Mouse (Mus musculus): ENCODE data around the gene Btbd35f29. TPM values are rescaled to one million over a fixed set of nuclear protein-coding genes. Genes with fewer than 3 reads are reported as not detected.
"Not testable (repeated sequence)": the region's sequence is repeated elsewhere in the genome, so short reads cannot be mapped to it uniquely, and the experiment has no call there.

Btbd35f29 gene
- polyA plus RNA-seq (2016; fragmentation: Nextera tagmentation; extraction: Ambion mirVana), result not detected in 2 replicates

GRCm38 (mm10) chrX:31117374-31117773 is at the start of gene Btbd35f29:
Btbd35f29 (plus strand) TSS chrX:31117674.
- H3K27ac ChIP-seq; H3K27me3 ChIP-seq (ENCODE audit: poor library complexity, severe bottlenecking); H3K9me3 ChIP-seq; DNase-seq (ENCODE audit: extremely low spot score, low spot score); H3K4me1 ChIP-seq; H3K4me3 ChIP-seq; H3K36me3 ChIP-seq (replicated peaks): not testable (repeated sequence)
- no CpG with 5 or more reads among the region's 4 CpGs for WGBS

DNA sequence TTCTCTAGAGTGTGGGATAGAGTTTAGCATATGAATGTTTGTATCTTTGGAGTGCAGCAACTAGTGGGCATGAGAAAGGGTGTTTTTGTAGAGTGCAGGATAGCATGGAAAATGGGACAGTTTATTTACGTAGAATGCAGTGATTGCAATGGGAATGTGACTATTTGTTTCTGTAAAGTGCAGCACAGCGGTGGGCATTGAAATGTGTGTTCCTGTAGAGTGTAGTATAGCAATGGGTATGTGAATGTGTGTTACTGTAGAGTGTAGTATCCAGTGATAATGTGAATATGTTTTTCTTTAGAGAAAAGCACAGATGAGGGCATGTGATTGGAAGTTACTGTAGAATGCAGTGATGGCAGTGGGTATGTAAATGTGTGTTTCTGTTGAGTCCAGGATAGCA is 23.9 kb downstream of the Btbd35f29 start:
- WGBS, result 81% methylated on average over 2 of the region's 2 CpGs
- not testable (repeated sequence) for H3K4me1 ChIP-seq; H3K36me3 ChIP-seq (replicated peaks); H3K27ac ChIP-seq; H3K27me3 ChIP-seq (ENCODE audit: poor library complexity, severe bottlenecking); H3K4me3 ChIP-seq; DNase-seq (ENCODE audit: extremely low spot score, low spot score)
- H3K9me3 ChIP-seq, result peaks cover 40% of the 10 kb centered on the region

- not testable (repeated sequence) for H3K36me3 ChIP-seq (replicated peaks); H3K4me1 ChIP-seq; H3K27me3 ChIP-seq (ENCODE audit: poor library complexity, severe bottlenecking); DNase-seq (ENCODE audit: extremely low spot score, low spot score); H3K27ac ChIP-seq; H3K4me3 ChIP-seq
- H3K9me3 ChIP-seq, result peaks cover 46% of the 10 kb centered on the region
These were observed 27.7 kb downstream of the Btbd35f29 start for GRCm38 (mm10) chrX:31145144-31145543.

GRCm38 (mm10) chrX:31145835-31146234 is 28.4 kb downstream of the Btbd35f29 start:
- DNase-seq (ENCODE audit: extremely low spot score, low spot score), result not testable (repeated sequence)
- 85% methylated on average over 1 of the region's 1 CpGs for WGBS

GRCm38 (mm10) chrX:31158534-31159085 is 41.1 kb downstream of the Btbd35f29 start:
- not testable (repeated sequence) for H3K36me3 ChIP-seq (replicated peaks); H3K4me1 ChIP-seq; DNase-seq (ENCODE audit: extremely low spot score, low spot score); H3K27me3 ChIP-seq (ENCODE audit: poor library complexity, severe bottlenecking); H3K27ac ChIP-seq; H3K4me3 ChIP-seq
- peaks cover 45% of the 10 kb centered on the region for H3K9me3 ChIP-seq
- WGBS, result 88% methylated on average over 2 of the region's 2 CpGs

More at GRCm38 (mm10) chrX:31145835-31146234, 28.4 kb downstream of the Btbd35f29 start:
- peaks cover 45% of the 10 kb centered on the region for H3K9me3 ChIP-seq
- H3K36me3 ChIP-seq (replicated peaks); H3K27ac ChIP-seq; H3K4me1 ChIP-seq; H3K4me3 ChIP-seq; H3K27me3 ChIP-seq (ENCODE audit: poor library complexity, severe bottlenecking): not testable (repeated sequence)

- WGBS, result 70% methylated on average over 2 of the region's 2 CpGs
- not testable (repeated sequence) for DNase-seq (ENCODE audit: extremely low spot score, low spot score)
These were observed 42.2 kb downstream of the Btbd35f29 start for GRCm38 (mm10) chrX:31159450-31160322.

GRCm38 (mm10) chrX:31160554-31160953 is 43.1 kb downstream of the Btbd35f29 start:
- H3K4me1 ChIP-seq; H3K4me3 ChIP-seq; H3K27me3 ChIP-seq (ENCODE audit: poor library complexity, severe bottlenecking); H3K27ac ChIP-seq; H3K36me3 ChIP-seq (replicated peaks); DNase-seq (ENCODE audit: extremely low spot score, low spot score): not testable (repeated sequence)
- WGBS, result 87% methylated on average over 4 of the region's 4 CpGs
- H3K9me3 ChIP-seq, result peaks cover 55% of the 10 kb centered on the region

More at GRCm38 (mm10) chrX:31159450-31160322, 42.2 kb downstream of the Btbd35f29 start:
- H3K36me3 ChIP-seq (replicated peaks); H3K4me3 ChIP-seq; H3K27ac ChIP-seq; H3K27me3 ChIP-seq (ENCODE audit: poor library complexity, severe bottlenecking); H3K4me1 ChIP-seq: not testable (repeated sequence)
- H3K9me3 ChIP-seq, result peaks cover 49% of the 10 kb centered on the region

- peaks cover 55% of the 10 kb centered on the region for H3K9me3 ChIP-seq
- not testable (repeated sequence) for H3K4me3 ChIP-seq; H3K36me3 ChIP-seq (replicated peaks); H3K27me3 ChIP-seq (ENCODE audit: poor library complexity, severe bottlenecking); DNase-seq (ENCODE audit: extremely low spot score, low spot score); H3K27ac ChIP-seq; H3K4me1 ChIP-seq
- WGBS, result 85% methylated on average over 3 of the region's 3 CpGs
These were observed 45.2 kb downstream of the Btbd35f29 start for GRCm38 (mm10) chrX:31162638-31163037.

- not testable (repeated sequence) for H3K4me1 ChIP-seq; H3K27me3 ChIP-seq (ENCODE audit: poor library complexity, severe bottlenecking); H3K36me3 ChIP-seq (replicated peaks); H3K27ac ChIP-seq; DNase-seq (ENCODE audit: extremely low spot score, low spot score); H3K4me3 ChIP-seq
- WGBS, result 95% methylated on average over 3 of the region's 3 CpGs
- H3K9me3 ChIP-seq, result peaks cover 47% of the 10 kb centered on the region
These were observed 47.7 kb downstream of the Btbd35f29 start for GRCm38 (mm10) chrX:31165193-31165592.

Other genes starting within 250 kb of the Btbd35f29 start
- gene Spin2f, start 136.2 kb downstream of the Btbd35f29 start, polyA plus RNA-seq (2016; fragmentation: Nextera tagmentation; extraction: Ambion mirVana), result not detected in 2 replicates
- gene Btbd35f26, start 218.8 kb downstream of the Btbd35f29 start, polyA plus RNA-seq (2016; fragmentation: Nextera tagmentation; extraction: Ambion mirVana), result not detected in 2 replicates

All from forebrain, embryonic 10.5 days (tissue).